Mouse (Mus musculus) spleen, adult 2 months (tissue): Measurements from ENCODE around the gene Srpx.

Source experiments
- CTCF ChIP-seq: fragments of 200-500 bp; IDR thresholded peaks from 2 replicates; pipeline ENCODE4 v1.5.1; 2011; ENCODE audit warnings: mild to moderate bottlenecking, inconsistent platforms; ENCODE audit not compliant: insufficient read depth, insufficient read length, insufficient replicate concordance; ENCODE audit errors: extremely low read depth
- POLR2A ChIP-seq: fragments of 200-500 bp; IDR thresholded peaks from 2 replicates; pipeline ENCODE4 v1.6.1; 2011; ENCODE audit warnings: low read depth, low read length, inconsistent platforms

GRCm38 (mm10) chrX:10070689-10071088, 46.8 kb downstream of the Srpx start:
- TF ChIP-seq CTCF (no peak), POLR2A (no peak)
